Mouse (Mus musculus): Measurements from ENCODE around the gene Maml2. TPM values are rescaled to one million over a fixed set of nuclear protein-coding genes. Genes with fewer than 3 reads are reported as not detected.

Gene Maml2
- polyA plus RNA-seq, 1 experiment from 2014 or later: 12.1 TPM

DNA sequence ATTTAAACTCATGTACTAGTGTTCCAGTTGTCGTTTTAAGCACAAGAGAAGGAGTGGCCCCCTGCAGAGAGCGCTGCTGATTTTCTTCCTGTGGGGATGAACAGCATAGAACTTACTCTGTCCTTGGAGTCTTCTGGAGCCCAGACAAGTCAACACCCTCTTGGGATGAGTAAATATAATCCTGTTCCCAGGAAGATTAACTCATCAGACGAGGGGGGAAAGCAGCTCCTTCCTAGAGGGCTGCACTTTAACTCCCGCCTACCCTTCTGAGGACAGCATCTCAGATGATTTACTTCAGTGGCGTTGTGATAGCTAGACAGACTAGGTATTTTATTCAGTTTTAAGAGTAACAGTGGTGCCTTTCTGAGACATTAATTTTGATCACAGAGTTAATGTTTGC, 215.4 kb downstream of the Maml2 start:
- DNase-seq: no peak
- WGBS: 28% methylated on average over 5 of the region's 5 CpGs
- no peak overlapping the region for H3K4me3 ChIP-seq (replicated peaks; ENCODE audit: low read depth, low read length)
- no peak overlapping the region for H3K4me2 ChIP-seq (ENCODE audit: low read length)
- H3K36me3 ChIP-seq (ENCODE audit: control insufficient read depth, insufficient read depth, low read length): no peaks in the 10 kb centered on the region
- H3K9ac ChIP-seq (replicated peaks; ENCODE audit: low read length): no peak overlapping the region
- ATAC-seq (ENCODE audit: low FRiP score, low TSS enrichment): no peak
- H3K27me3 ChIP-seq (ENCODE audit: control insufficient read depth, insufficient read depth, low read length): no peaks in the 10 kb centered on the region
- 0 out of 2 replicates have a peak, but pooled peaks cover 4% of the 10 kb centered on the region for H3K4me1 ChIP-seq (ENCODE audit: control insufficient read depth, insufficient read depth, low read length)
- H3K9me3 ChIP-seq (ENCODE audit: control insufficient read depth, low read length): no peaks in the 10 kb centered on the region
- H3K27ac ChIP-seq (replicated peaks; ENCODE audit: low read depth, low read length): no peak overlapping the region

DNA sequence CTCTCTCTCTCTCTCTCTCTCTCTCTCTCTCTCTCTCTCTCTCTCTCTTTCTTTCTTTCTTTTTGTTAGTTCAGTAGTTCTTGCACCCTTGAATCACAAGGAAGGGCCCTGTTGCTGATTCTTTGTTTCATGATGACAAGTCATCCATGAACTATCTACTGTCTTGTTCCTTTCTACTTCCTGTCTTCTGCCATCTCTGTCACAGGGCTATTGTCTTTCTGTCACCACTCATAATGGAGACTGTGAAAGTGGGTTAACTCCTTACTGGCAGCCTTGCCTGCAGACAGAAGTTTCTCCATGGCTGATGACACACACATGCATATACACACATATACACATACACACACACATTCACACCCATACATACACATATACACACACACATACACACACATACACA, 216.7 kb downstream of the Maml2 start:
- Histone ChIP-seq H3K27ac (replicated peaks; ENCODE audit: low read depth, low read length) (no peak overlapping the region), H3K9ac (replicated peaks; ENCODE audit: low read length) (no peak overlapping the region), H3K9me3 (ENCODE audit: control insufficient read depth, low read length) (no peaks in the 10 kb centered on the region), H3K4me3 (replicated peaks; ENCODE audit: low read depth, low read length) (no peak overlapping the region), H3K27me3 (ENCODE audit: control insufficient read depth, insufficient read depth, low read length) (no peaks in the 10 kb centered on the region), H3K4me1 (ENCODE audit: control insufficient read depth, insufficient read depth, low read length) (0 out of 2 replicates have a peak, but pooled peaks cover 4% of the 10 kb centered on the region), H3K36me3 (ENCODE audit: control insufficient read depth, insufficient read depth, low read length) (no peaks in the 10 kb centered on the region), H3K4me2 (ENCODE audit: low read length) (no peak overlapping the region)
- ATAC-seq (ENCODE audit: low FRiP score, low TSS enrichment): no peak
- no peak for DNase-seq

DNA sequence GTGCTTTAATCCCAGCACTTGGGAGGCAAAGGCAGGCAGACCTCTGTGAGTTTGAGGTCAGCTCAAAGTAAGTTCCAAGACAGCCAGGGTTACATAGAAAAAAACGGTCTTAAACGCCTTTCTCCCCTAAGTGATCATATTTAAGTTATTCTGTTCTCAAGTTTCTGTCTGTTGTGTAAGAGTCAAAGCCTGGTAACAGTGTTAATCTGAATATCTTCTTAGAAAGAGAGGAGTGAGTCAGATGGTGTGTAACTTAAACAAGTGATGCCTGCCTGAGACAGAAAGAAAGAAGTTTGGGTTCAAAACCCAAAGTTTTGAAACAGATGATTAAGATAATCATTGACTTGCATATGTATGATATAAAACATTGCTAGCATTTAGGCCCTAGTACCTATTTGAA, 218.2 kb downstream of the Maml2 start:
- H3K9ac ChIP-seq (replicated peaks; ENCODE audit: low read length): no peak overlapping the region
- H3K9me3 ChIP-seq (ENCODE audit: control insufficient read depth, low read length): no peaks in the 10 kb centered on the region
- no peaks in the 10 kb centered on the region for H3K36me3 ChIP-seq (ENCODE audit: control insufficient read depth, insufficient read depth, low read length)
- H3K4me2 ChIP-seq (ENCODE audit: low read length): no peak overlapping the region
- H3K4me1 ChIP-seq (ENCODE audit: control insufficient read depth, insufficient read depth, low read length): 0 out of 2 replicates have a peak, but pooled peaks cover 4% of the 10 kb centered on the region
- H3K27me3 ChIP-seq (ENCODE audit: control insufficient read depth, insufficient read depth, low read length): no peaks in the 10 kb centered on the region
- H3K27ac ChIP-seq (replicated peaks; ENCODE audit: low read depth, low read length): no peak overlapping the region
- no peak overlapping the region for H3K4me3 ChIP-seq (replicated peaks; ENCODE audit: low read depth, low read length)
- 81% methylated on average over 2 of the region's 2 CpGs for WGBS
- ATAC-seq (ENCODE audit: low FRiP score, low TSS enrichment): no peak
- no peak for DNase-seq

DNA sequence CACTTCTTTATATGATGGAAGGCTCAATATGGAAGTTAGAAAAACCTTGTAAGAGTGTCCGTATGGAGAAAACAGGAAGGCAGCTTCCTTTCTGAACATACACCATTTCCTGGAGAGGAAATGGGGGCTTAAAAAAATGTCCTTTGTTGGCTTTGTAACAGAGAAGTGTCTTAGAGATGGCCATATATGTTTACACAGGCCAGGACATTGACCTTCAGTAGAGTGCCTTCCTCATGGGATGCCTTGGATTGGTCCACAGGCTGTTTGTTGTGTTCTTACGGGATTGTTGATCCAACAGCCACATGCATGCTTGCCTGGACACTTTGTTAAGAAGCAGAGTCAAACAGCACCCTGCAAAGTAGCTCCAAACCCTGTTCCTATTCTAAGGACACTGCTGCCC, 220.3 kb downstream of the Maml2 start:
- WGBS: 91% methylated on average over 2 of the region's 2 CpGs

DNA sequence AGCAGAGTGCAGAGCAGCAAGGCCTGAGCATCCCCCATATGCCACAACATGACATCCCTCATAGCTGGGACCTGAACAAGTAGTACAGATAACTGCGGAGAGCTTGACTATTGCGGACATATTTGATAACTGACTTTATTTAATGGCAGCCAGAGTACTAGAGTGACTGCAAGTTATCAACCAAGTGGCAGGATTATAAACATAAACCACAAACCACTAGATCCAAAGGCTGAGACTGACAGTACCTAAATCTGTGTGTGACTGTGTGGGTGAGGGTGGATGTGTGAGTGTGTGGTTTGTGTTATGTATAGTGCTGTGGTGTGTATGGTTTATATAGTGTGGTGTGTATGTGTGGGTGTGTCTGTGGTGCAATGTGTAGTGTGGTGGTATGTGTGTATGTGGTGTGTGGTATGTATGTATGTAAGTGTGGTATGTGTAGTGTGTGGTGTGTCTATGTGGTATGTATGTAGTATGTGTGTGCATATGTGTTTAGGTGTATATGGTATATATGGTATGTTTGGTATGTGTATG, 220.7 kb downstream of the Maml2 start:
- Histone ChIP-seq H3K36me3 (ENCODE audit: control insufficient read depth, insufficient read depth, low read length) (no peaks in the 10 kb centered on the region), H3K9ac (replicated peaks; ENCODE audit: low read length) (no peak overlapping the region), H3K9me3 (ENCODE audit: control insufficient read depth, low read length) (no peaks in the 10 kb centered on the region), H3K4me2 (ENCODE audit: low read length) (no peak overlapping the region), H3K4me1 (ENCODE audit: control insufficient read depth, insufficient read depth, low read length) (0 out of 2 replicates have a peak, but pooled peaks cover 4% of the 10 kb centered on the region), H3K4me3 (replicated peaks; ENCODE audit: low read depth, low read length) (no peak overlapping the region), H3K27me3 (ENCODE audit: control insufficient read depth, insufficient read depth, low read length) (no peaks in the 10 kb centered on the region), H3K27ac (replicated peaks; ENCODE audit: low read depth, low read length) (no peak overlapping the region)
- ATAC-seq (ENCODE audit: low FRiP score, low TSS enrichment): no peak
- WGBS: over 99% methylated on average over 2 of the region's 2 CpGs
- no peak for DNase-seq

More for the DNA sequence above, 220.3 kb downstream of the Maml2 start:
- no peak overlapping the region for H3K27ac ChIP-seq (replicated peaks; ENCODE audit: low read depth, low read length)
- no peaks in the 10 kb centered on the region for H3K27me3 ChIP-seq (ENCODE audit: control insufficient read depth, insufficient read depth, low read length)
- H3K4me2 ChIP-seq (ENCODE audit: low read length): no peak overlapping the region
- H3K9ac ChIP-seq (replicated peaks; ENCODE audit: low read length): no peak overlapping the region
- H3K36me3 ChIP-seq (ENCODE audit: control insufficient read depth, insufficient read depth, low read length): no peaks in the 10 kb centered on the region
- H3K4me3 ChIP-seq (replicated peaks; ENCODE audit: low read depth, low read length): no peak overlapping the region
- H3K9me3 ChIP-seq (ENCODE audit: control insufficient read depth, low read length): no peaks in the 10 kb centered on the region
- 0 out of 2 replicates have a peak, but pooled peaks cover 6% of the 10 kb centered on the region for H3K4me1 ChIP-seq (ENCODE audit: control insufficient read depth, insufficient read depth, low read length)
- ATAC-seq (ENCODE audit: low FRiP score, low TSS enrichment) (no peak), DNase-seq (no peak)

DNA sequence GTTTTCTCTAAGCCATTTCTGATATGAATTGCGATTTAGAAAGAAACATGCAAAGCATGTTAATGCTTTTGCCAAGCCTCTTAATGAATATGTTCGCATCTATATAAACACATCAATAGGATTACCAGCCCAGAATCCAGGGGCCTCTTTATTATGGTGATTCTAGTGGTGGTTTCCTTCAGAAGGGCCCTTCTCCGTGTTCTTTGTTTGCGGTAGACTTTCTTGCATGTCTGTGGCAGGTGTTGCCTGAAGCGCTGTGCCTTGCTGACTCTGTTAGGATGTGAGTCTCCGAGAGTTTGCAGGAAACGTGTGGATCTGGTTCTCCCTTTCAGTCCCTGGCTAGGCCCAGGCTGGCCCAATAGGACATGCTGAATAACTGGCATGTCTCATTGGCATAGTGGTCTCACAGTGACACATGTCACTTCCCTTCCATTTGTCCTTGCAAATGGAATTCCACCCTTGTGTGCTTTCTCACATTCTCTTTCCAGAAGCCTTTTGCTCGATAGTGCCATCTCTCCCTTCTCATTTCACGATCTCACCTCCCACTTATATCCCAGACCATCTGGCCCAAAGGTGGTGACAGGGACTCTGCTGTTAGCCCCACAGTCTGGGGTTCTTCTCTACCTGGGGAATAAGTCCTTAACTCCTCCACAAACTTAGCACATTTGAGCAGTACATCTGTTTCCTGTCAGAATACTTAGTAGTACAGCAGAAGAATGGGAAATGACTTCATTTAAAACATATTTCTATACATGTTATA, 224.5 kb downstream of the Maml2 start:
- Histone ChIP-seq H3K4me1 (ENCODE audit: control insufficient read depth, insufficient read depth, low read length) (0 out of 2 replicates have a peak, but pooled peaks cover 4% of the 10 kb centered on the region), H3K27me3 (ENCODE audit: control insufficient read depth, insufficient read depth, low read length) (no peaks in the 10 kb centered on the region), H3K4me2 (ENCODE audit: low read length) (no peak overlapping the region), H3K9me3 (ENCODE audit: control insufficient read depth, low read length) (no peaks in the 10 kb centered on the region), H3K36me3 (ENCODE audit: control insufficient read depth, insufficient read depth, low read length) (no peaks in the 10 kb centered on the region), H3K9ac (replicated peaks; ENCODE audit: low read length) (no peak overlapping the region), H3K4me3 (replicated peaks; ENCODE audit: low read depth, low read length) (no peak overlapping the region), H3K27ac (replicated peaks; ENCODE audit: low read depth, low read length) (no peak overlapping the region)
- ATAC-seq (ENCODE audit: low FRiP score, low TSS enrichment) (no peak), DNase-seq (no peak)
- 38% methylated on average over 9 of the region's 9 CpGs for WGBS

DNA sequence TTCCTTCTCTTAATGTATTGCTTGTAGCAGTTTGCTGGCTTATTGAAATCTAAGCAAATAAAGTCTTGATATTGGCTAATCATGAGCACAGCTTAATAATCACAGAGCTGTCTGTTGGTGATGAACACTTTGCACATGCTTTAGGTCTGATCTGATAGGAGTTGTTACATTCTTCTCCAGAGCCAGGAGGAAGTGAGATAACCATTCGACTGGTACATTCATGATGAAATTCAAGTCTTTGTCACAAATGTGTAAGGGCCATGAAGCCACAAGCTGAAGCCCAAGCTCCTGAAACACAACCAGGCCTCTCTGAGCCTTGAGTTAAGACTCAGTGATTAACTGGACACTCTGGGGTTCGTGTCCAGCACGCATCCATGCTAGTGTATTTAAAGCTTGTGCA, 225.3 kb downstream of the Maml2 start:
- Histone ChIP-seq H3K4me3 (replicated peaks; ENCODE audit: low read depth, low read length) (no peak overlapping the region), H3K36me3 (ENCODE audit: control insufficient read depth, insufficient read depth, low read length) (no peaks in the 10 kb centered on the region), H3K27ac (replicated peaks; ENCODE audit: low read depth, low read length) (no peak overlapping the region), H3K4me2 (ENCODE audit: low read length) (no peak overlapping the region), H3K4me1 (ENCODE audit: control insufficient read depth, insufficient read depth, low read length) (0 out of 2 replicates have a peak, but pooled peaks cover 4% of the 10 kb centered on the region), H3K27me3 (ENCODE audit: control insufficient read depth, insufficient read depth, low read length) (no peaks in the 10 kb centered on the region), H3K9me3 (ENCODE audit: control insufficient read depth, low read length) (no peaks in the 10 kb centered on the region), H3K9ac (replicated peaks; ENCODE audit: low read length) (no peak overlapping the region)
- 87% methylated on average over 3 of the region's 3 CpGs for WGBS
- DNase-seq (no peak), ATAC-seq (ENCODE audit: low FRiP score, low TSS enrichment) (no peak)

DNA sequence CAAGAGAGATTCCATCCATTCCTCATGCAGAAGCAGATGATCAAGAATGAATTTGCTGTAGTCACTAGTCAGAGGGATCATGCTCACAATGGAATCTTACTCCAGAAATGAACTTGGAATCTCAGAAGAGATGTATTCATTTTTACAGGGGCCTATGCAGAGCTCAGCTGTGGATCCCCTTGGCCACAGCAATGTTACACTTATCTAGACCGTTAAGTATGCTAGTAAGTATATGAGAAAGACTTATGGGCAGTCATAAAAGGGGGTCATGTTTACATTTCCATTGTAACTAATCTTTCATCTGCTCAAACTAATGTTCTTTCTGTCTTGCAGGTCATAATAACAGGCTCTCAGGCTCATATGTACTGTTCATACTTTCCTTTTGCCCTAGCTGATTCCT, 227.3 kb downstream of the Maml2 start:
- Histone ChIP-seq H3K27ac (replicated peaks; ENCODE audit: low read depth, low read length) (no peak overlapping the region), H3K36me3 (ENCODE audit: control insufficient read depth, insufficient read depth, low read length) (no peaks in the 10 kb centered on the region), H3K4me2 (ENCODE audit: low read length) (no peak overlapping the region), H3K27me3 (ENCODE audit: control insufficient read depth, insufficient read depth, low read length) (no peaks in the 10 kb centered on the region), H3K9ac (replicated peaks; ENCODE audit: low read length) (no peak overlapping the region), H3K9me3 (ENCODE audit: control insufficient read depth, low read length) (no peaks in the 10 kb centered on the region), H3K4me1 (ENCODE audit: control insufficient read depth, insufficient read depth, low read length) (peaks cover 4% of the 10 kb centered on the region; the same call in 1 of the 2 replicates), H3K4me3 (replicated peaks; ENCODE audit: low read depth, low read length) (no peak overlapping the region)
- 91% methylated on average over 1 of the region's 1 CpGs for WGBS
- DNase-seq (no peak), ATAC-seq (ENCODE audit: low FRiP score, low TSS enrichment) (no peak)

Data from midbrain, embryonic 14.5 days (tissue).